Mouse (Mus musculus) neural tube, embryonic 13.5 days (tissue): Measurements from ENCODE around the gene Rnf144b. TPM values are rescaled to one million over a fixed set of nuclear protein-coding genes. Genes with fewer than 3 reads are reported as not detected.

ENCODE experiments used
- ATAC-seq: fragments of 200-750 bp; cut with Nextera tagmentation; 2 replicates; pipeline ENCODE4 v1.8.0; 2017; ENCODE audit warnings: low read depth, mild to moderate bottlenecking, moderate TSS enrichment, moderate library complexity
- H3K27ac ChIP-seq: fragments of 300-500 bp; sonication (generic); replicated peaks from 2 replicates; pipeline ENCODE4 v1.5.1; 2015; ENCODE audit warnings: moderate library complexity, mild to moderate bottlenecking, inconsistent platforms
- H3K27me3 ChIP-seq: fragments of 300-500 bp; sonication (generic); 2 replicates; pipeline ENCODE4 v1.6.1; 2015; ENCODE audit warnings: mild to moderate bottlenecking, inconsistent platforms
- H3K36me3 ChIP-seq: fragments of 300-500 bp; sonication (generic); 2 replicates; pipeline ENCODE4 v1.6.1; 2015; ENCODE audit warnings: mild to moderate bottlenecking, inconsistent platforms
- H3K4me1 ChIP-seq: fragments of 300-500 bp; sonication (generic); replicated peaks from 2 replicates; pipeline ENCODE4 v1.6.1; 2015; ENCODE audit warnings: inconsistent platforms
- H3K4me2 ChIP-seq: fragments of 300-500 bp; sonication (generic); 2 replicates; pipeline ENCODE4 v1.6.1; 2015; ENCODE audit warnings: inconsistent platforms, mild to moderate bottlenecking, moderate library complexity
- H3K4me3 ChIP-seq: fragments of 300-500 bp; sonication (generic); 2 replicates; pipeline ENCODE4 v1.5.1; 2015; ENCODE audit warnings: mild to moderate bottlenecking, inconsistent platforms
- H3K9ac ChIP-seq: fragments of 300-500 bp; sonication (generic); 2 replicates; pipeline ENCODE4 v1.6.1; 2015; ENCODE audit warnings: moderate library complexity, mild to moderate bottlenecking, inconsistent platforms
- H3K9me3 ChIP-seq: fragments of 300-500 bp; sonication (generic); 2 replicates; pipeline ENCODE4 v1.6.1; 2016; ENCODE audit warnings: inconsistent platforms
- WGBS: fragments of 180-500 bp; shearing (Covaris S2); methylation state at CpG from one replicate; pipeline ENCODE4 v1.1.7; 2015; 5-methylcytosine and 5-hydroxymethylcytosine counted together
- polyA plus RNA-seq: library from polyadenylated mRNA; unstranded; fragments of >200 nt; fragmentation: Nextera tagmentation; extraction: Ambion mirVana; gene quantifications from 2 replicates; pipeline ENCODE4 v1.2.1, GENCODE M21; 2015

Gene Rnf144b
- polyA plus RNA-seq, 1 experiment from 2014 or later = 0.81 TPM

DNA sequence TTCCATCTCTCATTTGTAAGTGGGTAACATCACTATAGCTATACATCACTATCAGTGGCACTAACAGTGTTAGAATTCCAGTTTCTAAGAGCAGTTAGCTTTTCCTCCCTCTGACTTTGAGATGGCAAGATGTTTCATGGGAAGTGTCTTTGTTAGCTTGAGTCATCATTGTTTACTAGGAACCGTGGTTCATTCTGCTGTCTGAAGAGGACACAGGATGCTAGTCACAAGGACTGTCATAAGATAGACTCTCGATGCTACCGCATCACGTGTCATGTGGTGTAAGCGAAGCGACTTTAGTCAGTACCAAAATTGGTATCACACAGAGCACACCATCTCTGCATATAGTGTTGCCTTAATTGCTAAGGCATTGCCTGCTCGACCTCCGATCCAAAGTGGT is 105.7 kb downstream of the Rnf144b start:
- Histone ChIP-seq H3K4me2 (no peak overlapping the region), H3K9ac (no peak overlapping the region), H3K27me3 (no peaks in the 10 kb centered on the region), H3K9me3 (no peaks in the 10 kb centered on the region), H3K36me3 (no peaks in the 10 kb centered on the region), H3K4me1 (peaks cover 11% of the 10 kb centered on the region), H3K4me3 (no peak overlapping the region), H3K27ac (no peak overlapping the region)
- WGBS = 92% methylated on average over 8 of the region's 8 CpGs
- no peak for ATAC-seq

DNA sequence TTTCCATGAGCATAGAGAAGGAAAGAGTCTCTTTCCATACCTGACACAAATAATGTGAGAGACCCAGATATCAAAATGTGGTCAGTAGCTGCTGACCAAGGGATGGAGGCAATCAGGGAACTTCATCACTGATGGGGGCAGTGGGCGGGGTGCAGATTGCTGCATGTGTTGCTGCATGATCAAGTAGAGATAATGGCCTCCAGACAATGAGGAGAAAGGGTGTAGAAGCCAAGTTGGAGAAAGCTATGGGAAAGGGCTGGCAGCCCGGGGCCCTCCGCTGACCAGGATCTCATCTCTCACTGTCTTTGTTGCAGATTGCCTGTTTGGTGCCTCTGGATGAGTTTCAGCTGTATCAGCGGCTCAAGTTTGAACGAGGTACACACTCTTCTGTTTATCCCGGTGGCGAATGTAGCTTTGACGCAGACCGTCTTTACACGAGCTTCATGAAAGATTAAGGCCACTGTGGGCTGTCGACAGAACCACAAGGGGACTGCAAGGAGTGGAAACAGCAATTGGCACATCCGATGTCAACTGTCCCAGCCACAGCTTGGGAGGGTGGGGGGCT is 106.3 kb downstream of the Rnf144b start:
- Histone ChIP-seq H3K4me3 (no peak overlapping the region), H3K36me3 (no peaks in the 10 kb centered on the region), H3K4me2 (no peak overlapping the region), H3K4me1 (peaks cover 14% of the 10 kb centered on the region), H3K27ac (no peak overlapping the region), H3K27me3 (no peaks in the 10 kb centered on the region), H3K9me3 (no peaks in the 10 kb centered on the region), H3K9ac (no peak overlapping the region)
- ATAC-seq = no peak
- WGBS = 92% methylated on average over 12 of the region's 12 CpGs

DNA sequence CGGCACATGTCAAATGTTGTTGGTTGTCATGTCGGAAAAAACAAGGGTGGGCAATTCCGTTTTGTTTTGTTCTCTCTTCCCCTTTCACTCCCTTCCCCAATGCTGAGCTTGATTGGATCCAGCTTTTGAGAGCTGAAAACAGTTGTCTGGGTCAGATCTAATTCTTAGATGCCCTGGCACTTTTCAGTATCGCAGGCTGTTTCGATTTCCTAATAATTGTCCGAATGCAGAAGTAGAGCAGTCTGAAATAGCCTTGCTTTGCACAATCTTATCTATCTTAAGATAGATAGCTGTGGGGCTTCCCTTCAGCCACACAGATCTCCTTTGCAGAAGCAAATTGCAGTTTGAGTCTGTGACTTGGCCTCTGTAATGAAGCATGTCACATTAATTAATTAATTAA is 109.7 kb downstream of the Rnf144b start:
- 83% methylated on average over 6 of the region's 6 CpGs for WGBS
- Histone ChIP-seq H3K4me3 (no peak overlapping the region), H3K27me3 (no peaks in the 10 kb centered on the region), H3K36me3 (no peaks in the 10 kb centered on the region), H3K9ac (no peak overlapping the region), H3K4me1 (peaks cover 6% of the 10 kb centered on the region; the same call in 1 of the 2 replicates), H3K9me3 (no peaks in the 10 kb centered on the region), H3K4me2 (no peak overlapping the region), H3K27ac (no peak overlapping the region)
- ATAC-seq = no peak

DNA sequence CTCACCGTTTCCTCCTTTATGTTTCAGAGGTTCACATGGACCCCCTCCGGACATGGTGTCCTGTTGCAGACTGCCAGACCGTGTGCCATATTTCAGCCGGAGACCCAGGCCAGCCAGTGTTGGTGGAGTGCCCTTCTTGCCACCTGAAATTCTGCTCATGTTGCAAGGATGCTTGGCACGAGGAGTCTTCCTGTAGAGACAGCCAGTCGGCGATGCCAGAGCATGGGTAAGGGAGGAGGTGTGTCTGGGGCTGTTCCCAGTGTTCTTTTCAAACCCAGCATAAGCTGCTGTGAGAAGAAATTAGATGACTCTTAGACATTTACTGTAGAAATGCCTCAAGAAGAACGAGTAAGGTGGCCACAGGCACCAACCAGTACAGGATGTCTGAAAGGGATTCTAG is 114.9 kb downstream of the Rnf144b start:
- Histone ChIP-seq H3K4me3 (no peak overlapping the region), H3K36me3 (no peaks in the 10 kb centered on the region), H3K9ac (no peak overlapping the region), H3K27ac (no peak overlapping the region), H3K4me1 (0 out of 2 replicates have a peak, but pooled peaks cover 10% of the 10 kb centered on the region), H3K4me2 (no peak overlapping the region), H3K9me3 (no peaks in the 10 kb centered on the region), H3K27me3 (no peaks in the 10 kb centered on the region)
- ATAC-seq = no peak
- 88% methylated on average over 8 of the region's 8 CpGs for WGBS

DNA sequence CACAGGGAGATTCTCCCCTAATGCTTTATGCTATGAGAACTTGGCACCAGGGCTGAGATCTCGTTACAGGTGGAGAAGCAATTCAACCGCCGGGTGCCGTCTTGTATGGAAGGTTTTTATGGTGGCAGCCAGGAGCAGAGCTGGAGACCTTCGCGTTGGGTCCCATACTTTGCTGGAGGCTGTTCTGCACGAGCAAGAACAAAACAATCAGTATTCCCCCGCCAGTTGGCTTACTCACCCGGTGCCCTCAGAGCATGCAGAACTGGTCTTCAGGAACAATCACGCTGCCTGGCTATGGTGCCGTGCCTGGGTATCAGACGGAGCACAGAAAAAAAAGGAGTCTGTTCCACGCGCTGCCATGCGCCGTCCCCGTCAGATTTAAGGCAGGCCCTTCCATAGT is 115.7 kb downstream of the Rnf144b start:
- 73% methylated on average over 17 of the region's 17 CpGs for WGBS
- Histone ChIP-seq H3K36me3 (no peaks in the 10 kb centered on the region), H3K27me3 (no peaks in the 10 kb centered on the region), H3K9ac (no peak overlapping the region), H3K4me3 (no peak overlapping the region), H3K27ac (no peak overlapping the region), H3K9me3 (no peaks in the 10 kb centered on the region), H3K4me1 (0 out of 2 replicates have a peak, but pooled peaks cover 10% of the 10 kb centered on the region), H3K4me2 (no peak overlapping the region)
- no peak for ATAC-seq

DNA sequence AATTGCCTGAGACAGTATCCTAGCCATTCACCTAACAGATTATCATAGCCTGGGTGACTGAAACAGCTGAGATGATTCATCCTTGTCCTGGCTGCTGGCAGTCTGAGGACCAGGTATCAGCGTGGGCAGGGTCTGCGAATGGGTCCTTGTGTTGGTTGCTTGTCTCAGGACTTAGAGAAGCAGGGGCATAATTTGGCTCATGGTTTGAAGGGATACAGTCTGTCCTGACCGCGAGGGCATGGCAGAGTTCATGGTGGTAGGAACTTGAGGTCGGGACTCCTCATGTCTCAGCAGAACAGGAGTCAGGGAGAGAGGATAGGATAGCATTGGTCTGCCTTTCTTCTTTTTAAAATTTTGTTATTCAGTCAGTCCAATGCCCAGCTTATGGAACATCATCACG is 121.1 kb downstream of the Rnf144b start:
- no peaks in the 10 kb centered on the region for H3K9me3 ChIP-seq
- no peak overlapping the region for H3K9ac ChIP-seq
- no peak overlapping the region for H3K27ac ChIP-seq
- no peaks in the 10 kb centered on the region for H3K27me3 ChIP-seq
- H3K4me3 ChIP-seq = no peak overlapping the region
- peaks cover 11% of the 10 kb centered on the region for H3K4me1 ChIP-seq
- no peak for ATAC-seq
- 94% methylated on average over 6 of the region's 6 CpGs for WGBS
- H3K36me3 ChIP-seq = no peaks in the 10 kb centered on the region
- H3K4me2 ChIP-seq = no peak overlapping the region

DNA sequence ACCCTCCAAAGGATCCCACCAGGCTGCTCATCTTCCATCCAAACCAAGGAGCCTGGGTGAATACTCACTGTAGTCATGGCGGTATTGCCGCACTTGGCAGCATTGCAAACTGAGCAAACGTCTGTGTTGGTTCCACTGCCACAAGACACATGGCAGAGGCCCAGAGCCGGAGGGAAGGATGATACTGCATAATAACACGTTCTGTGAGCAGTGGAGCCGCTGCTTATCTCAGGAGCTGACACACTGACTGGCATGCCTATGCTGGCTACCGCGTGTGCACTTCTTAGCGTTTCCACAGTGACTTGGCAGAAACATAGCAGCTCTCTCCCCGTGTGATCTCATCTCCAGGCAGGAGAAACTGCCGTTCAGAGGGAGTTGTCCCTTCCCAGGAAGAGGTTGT is 122.3 kb downstream of the Rnf144b start:
- H3K9ac ChIP-seq = no peak overlapping the region
- no peaks in the 10 kb centered on the region for H3K27me3 ChIP-seq
- no peak overlapping the region for H3K4me3 ChIP-seq
- no peaks in the 10 kb centered on the region for H3K9me3 ChIP-seq
- no peak overlapping the region for H3K27ac ChIP-seq
- no peak for ATAC-seq
- H3K4me1 ChIP-seq = peaks cover 11% of the 10 kb centered on the region
- no peak overlapping the region for H3K4me2 ChIP-seq
- no peaks in the 10 kb centered on the region for H3K36me3 ChIP-seq
- WGBS = 73% methylated on average over 11 of the region's 11 CpGs

DNA sequence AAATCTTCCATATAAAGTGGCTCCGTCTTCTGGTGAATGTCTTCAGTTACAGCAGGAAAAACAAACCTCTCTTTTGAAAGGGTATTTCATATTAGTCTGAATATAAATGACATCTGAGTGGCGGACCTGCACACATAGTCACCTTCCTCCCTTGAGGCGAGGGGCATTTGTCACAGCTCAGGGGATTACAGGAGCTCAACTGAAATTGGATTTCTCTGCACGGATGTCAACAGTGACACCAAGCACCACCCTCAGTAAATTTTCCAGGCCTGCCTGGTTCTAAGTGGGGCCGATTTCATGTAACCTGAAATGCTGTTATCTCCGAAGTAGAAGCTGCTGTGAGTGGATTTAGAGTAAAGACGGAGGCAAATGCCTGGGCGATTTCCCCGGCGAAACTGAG is 124.0 kb downstream of the Rnf144b start:
- H3K4me1 ChIP-seq = peaks cover 11% of the 10 kb centered on the region
- H3K27me3 ChIP-seq = no peaks in the 10 kb centered on the region
- 78% methylated on average over 10 of the region's 10 CpGs for WGBS
- no peaks in the 10 kb centered on the region for H3K36me3 ChIP-seq
- no peaks in the 10 kb centered on the region for H3K9me3 ChIP-seq
- H3K27ac ChIP-seq = no peak overlapping the region
- H3K9ac ChIP-seq = no peak overlapping the region
- no peak for ATAC-seq
- no peak overlapping the region for H3K4me2 ChIP-seq
- no peak overlapping the region for H3K4me3 ChIP-seq

DNA sequence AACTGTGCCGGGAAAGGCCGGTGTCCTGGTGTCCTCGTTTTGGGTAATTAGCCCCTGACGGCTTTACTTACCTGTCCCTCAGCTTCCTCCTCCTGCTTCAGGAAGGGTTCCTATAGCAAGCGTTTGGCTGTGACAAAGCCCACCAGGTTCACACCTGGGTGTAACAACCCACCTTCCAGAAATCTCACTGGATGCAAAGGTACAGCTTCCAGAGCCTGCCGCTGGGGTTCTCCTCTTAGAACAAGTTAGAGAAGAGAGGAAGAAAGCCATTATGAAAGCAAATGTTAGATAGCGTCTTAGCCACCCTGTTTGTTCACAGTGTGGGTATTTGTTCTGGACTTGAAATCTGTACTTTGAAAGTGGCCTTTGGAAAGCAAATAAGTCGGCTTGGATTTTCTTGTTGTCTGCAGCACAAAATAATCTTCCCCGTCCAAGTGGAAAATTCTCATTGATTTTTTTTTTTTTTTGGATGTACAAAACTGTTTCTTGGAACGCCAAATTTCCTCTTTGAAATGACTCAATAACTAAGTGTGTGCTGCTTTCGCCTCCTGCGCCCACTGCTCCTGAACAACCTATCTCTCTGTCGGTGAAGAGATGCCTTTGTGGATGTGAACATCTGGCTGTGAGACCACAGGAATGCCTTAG is 124.8 kb downstream of the Rnf144b start:
- Histone ChIP-seq H3K27ac (no peak overlapping the region), H3K36me3 (no peaks in the 10 kb centered on the region), H3K27me3 (no peaks in the 10 kb centered on the region), H3K9ac (no peak overlapping the region), H3K4me1 (peaks cover 11% of the 10 kb centered on the region), H3K4me3 (no peak overlapping the region), H3K9me3 (no peaks in the 10 kb centered on the region), H3K4me2 (no peak overlapping the region)
- ATAC-seq = no peak
- 71% methylated on average over 13 of the region's 13 CpGs for WGBS

DNA sequence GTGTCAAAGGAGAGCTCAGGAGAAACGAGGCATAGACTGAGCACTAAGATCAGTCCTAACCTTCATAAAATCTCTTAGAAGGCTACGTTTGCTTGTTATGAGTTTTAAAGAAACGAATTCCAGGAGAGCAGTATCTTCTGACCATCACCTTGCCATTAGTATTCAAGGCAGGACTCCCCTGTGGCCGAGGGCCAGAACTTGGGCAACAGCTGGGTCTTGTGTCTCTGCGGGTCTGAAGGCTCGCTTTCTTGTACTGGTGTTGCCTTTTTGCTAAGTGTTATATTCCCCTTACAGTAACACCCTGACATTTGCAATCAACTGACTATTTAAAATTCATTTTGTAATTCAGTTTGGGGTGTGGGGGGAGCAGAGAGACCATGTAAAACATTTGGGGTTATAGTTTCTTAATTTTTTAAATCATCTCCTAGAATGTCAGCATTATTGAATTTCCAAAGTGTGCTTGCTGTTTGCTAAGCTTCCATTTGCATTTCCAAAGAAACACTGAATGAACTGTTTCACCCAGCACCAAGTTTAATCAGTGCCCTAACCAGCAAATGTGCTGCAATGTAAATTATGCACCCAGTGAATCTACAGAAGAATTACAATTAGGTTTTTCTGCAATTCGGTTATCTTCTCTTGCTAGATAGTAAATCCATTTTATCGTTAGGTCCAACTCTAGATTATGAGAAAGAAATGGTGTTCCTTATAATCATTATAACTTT is 126.0 kb downstream of the Rnf144b start:
- Histone ChIP-seq H3K4me1 (peaks cover 11% of the 10 kb centered on the region), H3K4me3 (no peak overlapping the region), H3K36me3 (no peaks in the 10 kb centered on the region), H3K27ac (peak overlapping the region; percentile 59; the same call in 1 of the 2 replicates), H3K9ac (no peak overlapping the region), H3K4me2 (no peak overlapping the region), H3K27me3 (no peaks in the 10 kb centered on the region), H3K9me3 (no peaks in the 10 kb centered on the region)
- WGBS = 55% methylated on average over 8 of the region's 8 CpGs
- no peak for ATAC-seq

DNA sequence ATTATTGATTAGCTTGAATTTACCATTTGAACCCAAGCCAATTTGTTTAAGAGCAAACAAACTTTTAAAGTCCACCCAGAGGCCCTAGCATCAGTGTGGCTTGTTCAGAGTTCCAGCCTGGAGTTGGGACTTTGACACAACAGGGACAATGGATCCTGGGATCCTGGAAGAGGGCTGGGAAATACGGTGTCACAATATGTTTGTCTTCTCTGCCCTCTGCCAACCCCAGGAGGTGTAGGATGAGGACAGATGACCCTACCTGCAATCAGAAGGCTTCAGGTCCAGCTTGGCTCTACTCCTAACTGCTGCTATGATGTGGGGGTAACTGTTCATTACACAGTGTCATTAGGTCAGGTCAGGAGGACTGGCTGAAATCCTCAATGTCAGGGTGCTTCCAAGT is 128.2 kb downstream of the Rnf144b start:
- no peak for ATAC-seq
- H3K9me3 ChIP-seq = no peaks in the 10 kb centered on the region
- no peaks in the 10 kb centered on the region for H3K36me3 ChIP-seq
- no peaks in the 10 kb centered on the region for H3K27me3 ChIP-seq
- WGBS = 97% methylated on average over 1 of the region's 1 CpGs
- no peak overlapping the region for H3K4me3 ChIP-seq
- H3K9ac ChIP-seq = no peak overlapping the region
- no peak overlapping the region for H3K27ac ChIP-seq
- peaks cover 11% of the 10 kb centered on the region for H3K4me1 ChIP-seq
- H3K4me2 ChIP-seq = no peak overlapping the region

DNA sequence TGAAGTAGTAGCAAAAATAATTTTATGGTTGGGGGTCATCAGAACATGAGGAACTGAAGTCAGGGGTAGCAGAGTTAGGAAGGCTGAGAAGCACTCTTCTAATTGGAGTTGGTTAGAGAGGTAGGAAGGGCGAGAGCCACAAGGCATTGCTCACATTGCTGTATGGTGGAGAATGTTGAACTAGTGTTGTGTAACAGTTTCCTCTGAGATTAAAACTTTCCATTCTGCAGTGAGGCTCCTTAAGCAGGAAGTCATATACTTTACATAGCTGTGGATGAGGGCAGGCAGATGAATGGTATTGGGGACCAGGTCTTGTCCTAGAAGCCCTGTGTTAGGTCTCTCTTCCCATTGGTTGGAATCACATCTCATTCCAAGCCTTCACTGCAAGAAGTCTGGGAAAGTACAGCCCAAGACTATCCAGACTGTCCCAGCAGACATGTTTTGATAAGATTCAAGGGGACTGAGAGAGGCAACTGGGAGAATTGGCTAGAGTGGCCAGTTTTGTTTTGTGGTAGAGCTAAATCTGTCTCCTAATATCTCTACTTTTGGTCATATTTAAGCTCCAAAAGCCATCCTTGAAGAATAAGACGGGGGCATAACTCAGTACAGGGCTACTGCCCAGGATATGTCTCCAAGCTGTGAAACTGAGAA is 128.8 kb downstream of the Rnf144b start:
- Histone ChIP-seq H3K27me3 (no peaks in the 10 kb centered on the region), H3K36me3 (no peaks in the 10 kb centered on the region), H3K4me1 (peaks cover 11% of the 10 kb centered on the region), H3K27ac (no peak overlapping the region), H3K9me3 (no peaks in the 10 kb centered on the region), H3K9ac (no peak overlapping the region), H3K4me2 (no peak overlapping the region), H3K4me3 (no peak overlapping the region)
- WGBS = 94% methylated on average over 2 of the region's 2 CpGs
- ATAC-seq = no peak
